Mouse (Mus musculus) right cerebral cortex, postnatal 36 days (tissue): ENCODE results near the gene Zbtb16.

Experiments used
- DNase-seq, 2 experiments: peaks; one replicate each; pipeline ENCODE4 v3.0.0; 2022; ENCODE audit warnings: low spot score in 2 of 2, mixed read lengths in 1 of 2

Gene Zbtb16

DNA sequence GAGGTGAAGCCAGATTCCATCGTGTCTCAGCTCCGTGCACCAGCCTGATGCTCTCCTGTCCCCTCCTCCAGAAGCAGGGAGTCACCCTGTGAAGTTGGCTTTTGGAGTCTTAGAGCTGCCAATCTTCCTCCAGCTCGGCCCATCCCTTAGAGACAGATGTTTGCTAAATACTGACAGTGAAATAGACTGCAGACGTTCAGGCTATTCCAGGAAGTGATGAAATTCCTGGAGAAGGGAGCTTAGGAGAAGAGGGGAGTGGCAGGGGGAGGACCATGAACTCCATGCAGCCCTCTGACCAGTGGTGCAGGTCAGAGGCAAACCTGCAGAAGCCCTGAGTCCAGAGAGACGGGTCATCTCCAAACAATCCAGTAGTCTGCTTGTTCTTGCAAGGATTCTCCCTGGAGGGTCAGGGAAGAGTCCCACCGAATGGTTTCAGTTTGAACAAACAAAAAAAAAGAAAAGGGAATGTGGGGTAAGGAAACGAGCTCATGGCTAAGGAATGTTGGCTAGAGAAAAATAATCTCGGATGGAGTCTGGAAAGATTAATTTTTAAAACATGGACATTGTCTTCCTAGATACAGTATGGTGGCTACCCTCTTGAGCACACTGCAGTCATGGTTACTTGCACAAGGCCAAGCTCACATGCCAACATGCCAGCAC lies 231.0 kb downstream of the Zbtb16 start, which contains the start of gene Nnmt:
Gene Nnmt (minus strand): TSS at position 215 of the 660 bp plus-strand sequence.
- DNase-seq = no peak
